Comparison of ENCODE assay signal across 16 mouse cellular contexts in the genomic region with DNA sequence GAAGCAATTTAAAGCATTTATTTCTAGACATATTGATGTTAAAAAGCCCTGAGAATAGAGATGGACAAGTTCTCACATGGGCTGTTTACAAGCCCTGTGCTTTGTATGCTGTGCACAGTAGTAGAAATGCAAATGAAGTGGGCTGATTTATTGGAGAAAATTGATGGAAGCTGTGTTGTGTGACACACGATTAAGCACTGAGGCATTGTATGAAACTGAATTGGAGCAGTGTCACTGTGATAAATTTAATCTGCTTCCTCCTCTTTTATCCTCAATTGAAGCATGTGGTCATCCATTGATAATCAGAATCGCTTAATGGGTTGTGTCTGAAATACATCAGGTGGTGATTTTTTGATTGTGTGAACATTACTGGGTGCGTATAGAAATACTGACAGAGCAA.
DNase-seq lines count a peak whose midpoint lies in the region; ATAC-seq lines count a peak whose summit lies in the region.
"Had no signal": no experiment of that assay in that cellular context is flagged by ENCODE, and none has a peak within 500 bp of the region (broad histone marks: within the 10 kb centered on the region; RNA-seq: fewer than 3 reads in every experiment).

No protein-coding gene starts in this region.

- peak; percentile 96 for ATAC-seq in neural tube, embryonic 11.5 days (ENCODE audit: insufficient read depth, low FRiP score, low TSS enrichment)
- ATAC-seq in hindbrain, embryonic 14.5 days (ENCODE audit: low FRiP score): peak; percentile 87
- peak; percentile 82 for ATAC-seq in midbrain, embryonic 16.5 days
- ATAC-seq: inflammation-experienced regulatory T-cells, adult 6 months had no signal

- DNase-seq in neural tube, embryonic 11.5 days (ENCODE audit: low spot score): peak; percentile 40
- DNase-seq in neural tube, embryonic 10.5 days (ENCODE audit: extremely low spot score, low spot score): no peak
- peak; percentile 42 for DNase-seq in hindbrain, embryonic 14.5 days (ENCODE audit: low spot score)
- DNase-seq in kidney, adult 9 months: no peak
- no peak for DNase-seq in adipocyte (ENCODE audit: low spot score)
- DNase-seq in layer of hippocampus, adult 9-10 months (ENCODE audit: low spot score): no peak
- DNase-seq: cerebellum, adult 11 months; gastrocnemius, postnatal 10 days; lung, postnatal 10 days had no signal

- H3K4me1 ChIP-seq in neural tube, embryonic 11.5 days (ENCODE audit: control insufficient read depth, insufficient read depth, low read length): no peaks in the 10 kb centered on the region
- H3K4me1 ChIP-seq in hindbrain, embryonic 14.5 days (replicated peaks; ENCODE audit: control insufficient read depth, insufficient read depth, low read length): no peaks in the 10 kb centered on the region
- H3K4me1 ChIP-seq in midbrain, embryonic 16.5 days (ENCODE audit: control insufficient read depth, insufficient read depth, low read length): peaks cover 9% of the 10 kb centered on the region; the same call in 1 of the 2 replicates
- H3K4me1 ChIP-seq: kidney, embryonic 15.5 days; limb, embryonic 13.5 days; liver, embryonic 15.5 days had no signal

- 40% methylated on average over 3 of the region's 3 CpGs for WGBS in neural tube, embryonic 11.5 days
- WGBS in hindbrain, embryonic 14.5 days: 25% methylated on average over 3 of the region's 3 CpGs
- WGBS in midbrain, embryonic 16.5 days: 24% methylated on average over 3 of the region's 3 CpGs

- H3K4me3 ChIP-seq in neural tube, embryonic 11.5 days (ENCODE audit: low read depth, low read length): no peak overlapping the region
- no peak overlapping the region for H3K4me3 ChIP-seq in hindbrain, embryonic 14.5 days (replicated peaks; ENCODE audit: low read length)
- H3K4me3 ChIP-seq in midbrain, embryonic 16.5 days (ENCODE audit: low read depth, low read length): no peak overlapping the region
- H3K4me3 ChIP-seq: erythroblast, embryonic 14.5 days; kidney, embryonic 15.5 days; left cerebral cortex, adult 2 months; limb, embryonic 13.5 days; liver, embryonic 15.5 days had no signal

- H3K36me3 ChIP-seq in neural tube, embryonic 11.5 days (ENCODE audit: control insufficient read depth, insufficient read depth, low read length): no peaks in the 10 kb centered on the region
- no peaks in the 10 kb centered on the region for H3K36me3 ChIP-seq in hindbrain, embryonic 14.5 days (replicated peaks; ENCODE audit: control insufficient read depth, insufficient read depth)
- no peaks in the 10 kb centered on the region for H3K36me3 ChIP-seq in midbrain, embryonic 16.5 days (ENCODE audit: control insufficient read depth, insufficient read depth, low read length)
- H3K36me3 ChIP-seq: kidney, embryonic 15.5 days; limb, embryonic 13.5 days; liver, embryonic 15.5 days had no signal

- H3K9ac ChIP-seq in neural tube, embryonic 11.5 days (ENCODE audit: low read length): no peak overlapping the region
- H3K9ac ChIP-seq in hindbrain, embryonic 14.5 days: no peak overlapping the region
- no peak overlapping the region for H3K9ac ChIP-seq in midbrain, embryonic 16.5 days (ENCODE audit: low read depth, low read length)
- H3K9ac ChIP-seq: kidney, embryonic 15.5 days; limb, embryonic 13.5 days; liver, embryonic 15.5 days had no signal

- no peak overlapping the region for H3K27ac ChIP-seq in neural tube, embryonic 11.5 days (ENCODE audit: low read depth, low read length)
- no peak overlapping the region for H3K27ac ChIP-seq in hindbrain, embryonic 14.5 days
- no peak overlapping the region for H3K27ac ChIP-seq in midbrain, embryonic 16.5 days (ENCODE audit: low read length)
- H3K27ac ChIP-seq: kidney, embryonic 15.5 days; left cerebral cortex, adult 2 months; limb, embryonic 13.5 days; liver, embryonic 15.5 days had no signal

- H3K27me3 ChIP-seq in neural tube, embryonic 11.5 days (ENCODE audit: control insufficient read depth, insufficient read depth, low read length): no peaks in the 10 kb centered on the region
- H3K27me3 ChIP-seq in hindbrain, embryonic 14.5 days (ENCODE audit: control insufficient read depth, insufficient read depth, low read length): no peaks in the 10 kb centered on the region
- H3K27me3 ChIP-seq in midbrain, embryonic 16.5 days (ENCODE audit: control insufficient read depth, insufficient read depth, low read depth, low read length): no peaks in the 10 kb centered on the region
- H3K27me3 ChIP-seq: kidney, embryonic 15.5 days; limb, embryonic 13.5 days; liver, embryonic 15.5 days had no signal

- no peaks in the 10 kb centered on the region for H3K9me3 ChIP-seq in neural tube, embryonic 11.5 days (ENCODE audit: control insufficient read depth, low read length)
- no peaks in the 10 kb centered on the region for H3K9me3 ChIP-seq in hindbrain, embryonic 14.5 days (ENCODE audit: control insufficient read depth, low read length)
- H3K9me3 ChIP-seq in midbrain, embryonic 16.5 days (replicated peaks; ENCODE audit: control insufficient read depth, low read length, poor library complexity, severe bottlenecking): no peaks in the 10 kb centered on the region
- H3K9me3 ChIP-seq: kidney, embryonic 15.5 days; limb, embryonic 13.5 days; liver, embryonic 15.5 days had no signal

- no peak overlapping the region for H3K4me2 ChIP-seq in neural tube, embryonic 11.5 days (ENCODE audit: low read depth)
- no peak overlapping the region for H3K4me2 ChIP-seq in hindbrain, embryonic 14.5 days (replicated peaks)
- no peak overlapping the region for H3K4me2 ChIP-seq in midbrain, embryonic 16.5 days (ENCODE audit: low read length)
- H3K4me2 ChIP-seq: kidney, embryonic 15.5 days; limb, embryonic 13.5 days; liver, embryonic 15.5 days had no signal

Comparison
In these comparisons a context has a peak if more than half of its experiments do, and no peak if none do; other contexts are left out.
1. DNase-seq: peak in neural tube, embryonic 11.5 days (single experiment) and hindbrain, embryonic 14.5 days (single experiment); none in neural tube, embryonic 10.5 days (single experiment), kidney, adult 9 months (single experiment), adipocyte (single experiment) and layer of hippocampus, adult 9-10 months (single experiment).
2. Peak in every context shown above with its lines, with median percentiles within 50 percentile points of each other: ATAC-seq.